Mouse (Mus musculus) embryonic facial prominence, embryonic 14.5 days (tissue): ENCODE results near the gene Cdiptos. TPM values are rescaled to one million over a fixed set of nuclear protein-coding genes. Genes with fewer than 3 reads are reported as not detected.

ENCODE experiments used
- ATAC-seq: fragments of 200-750 bp; cut with Nextera tagmentation; 2 replicates; pipeline ENCODE4 v1.8.0; 2017; ENCODE audit warnings: low read depth, moderate number of reproducible peaks, moderate TSS enrichment
- DNase-seq: peaks from one replicate; pipeline ENCODE4 v3.0.0-alpha.2; 2015; ENCODE audit warnings: low spot score
- H3K27ac ChIP-seq: fragments of 300-500 bp; sonication (generic); replicated peaks from 2 replicates; pipeline ENCODE4 v1.5.1; 2014; ENCODE audit warnings: low read depth, mild to moderate bottlenecking, low read length, moderate library complexity
- H3K27me3 ChIP-seq: fragments of 300-500 bp; sonication (generic); replicated peaks from 2 replicates; pipeline ENCODE4 v1.6.1; 2014; ENCODE audit warnings: low read length; ENCODE audit not compliant: control insufficient read depth, insufficient read depth
- H3K36me3 ChIP-seq: fragments of 300-500 bp; sonication (generic); 2 replicates; pipeline ENCODE4 v1.6.1; 2014; ENCODE audit warnings: low read length, mixed read lengths; ENCODE audit not compliant: control insufficient read depth, insufficient read depth
- H3K4me1 ChIP-seq: fragments of 300-500 bp; sonication (generic); 2 replicates; pipeline ENCODE4 v1.6.1; 2014; ENCODE audit warnings: antibody characterized with exemption, low read length; ENCODE audit not compliant: control insufficient read depth, insufficient read depth
- H3K4me2 ChIP-seq: fragments of 300-500 bp; sonication (generic); 2 replicates; pipeline ENCODE4 v1.6.1; 2014; ENCODE audit warnings: low read depth, mild to moderate bottlenecking, low read length, moderate library complexity, mixed read lengths
- H3K4me3 ChIP-seq: fragments of 300-500 bp; sonication (generic); 2 replicates; pipeline ENCODE4 v1.5.1; 2014; ENCODE audit warnings: low read depth, mild to moderate bottlenecking, low read length
- H3K9ac ChIP-seq: fragments of 300-500 bp; sonication (generic); 2 replicates; pipeline ENCODE4 v1.6.1; 2014; ENCODE audit warnings: low read depth, mild to moderate bottlenecking, low read length, moderate library complexity, mixed read lengths
- H3K9me3 ChIP-seq: fragments of 300-500 bp; sonication (generic); 2 replicates; pipeline ENCODE4 v1.6.1; 2016; ENCODE audit warnings: low read length; ENCODE audit not compliant: control insufficient read depth
- WGBS: fragments of 180-500 bp; shearing (Covaris S2); extraction: QIAGEN DNeasy Blood & Tissue Kit; methylation state at CpG from one replicate; pipeline ENCODE4 v1.1.7; 2014; 5-methylcytosine and 5-hydroxymethylcytosine counted together
- polyA plus RNA-seq: library from polyadenylated mRNA; unstranded; fragments of >200 nt; fragmentation: Nextera tagmentation; extraction: Ambion mirVana; gene quantifications from 2 replicates; pipeline ENCODE4 v1.2.1, GENCODE M21; 2014

Gene Cdiptos
- polyA plus RNA-seq, 1 experiment from 2014 or later, result 1.3 TPM

- Histone ChIP-seq H3K4me2 (no peak overlapping the region), H3K4me1 (peaks cover 10% of the 10 kb centered on the region), H3K27me3 (no peaks in the 10 kb centered on the region), H3K36me3 (peaks cover 47% of the 10 kb centered on the region), H3K9me3 (no peaks in the 10 kb centered on the region), H3K9ac (no peak overlapping the region), H3K4me3 (no peak overlapping the region), H3K27ac (no peak overlapping the region)
- no peak for ATAC-seq
- WGBS, result 82% methylated on average over 2 of the region's 2 CpGs
- DNase-seq, result no peak
These were observed 43.2 kb downstream of the Cdiptos start for GRCm38 (mm10) chr7:126932652-126933051.

GRCm38 (mm10) chr7:126929046-126929445 is 46.9 kb downstream of the Cdiptos start:
- H3K9ac ChIP-seq, result peak overlapping the region; percentile 74
- H3K4me3 ChIP-seq, result peak overlapping the region; percentile 63
- H3K27ac ChIP-seq, result no peak overlapping the region; the same call in 1 of the 2 replicates
- WGBS, result 0% methylated on average over 9 of the region's 27 CpGs
- H3K4me2 ChIP-seq, result peak overlapping the region; percentile 91
- no peaks in the 10 kb centered on the region for H3K27me3 ChIP-seq
- peaks cover 24% of the 10 kb centered on the region for H3K36me3 ChIP-seq
- no peak for DNase-seq
- H3K4me1 ChIP-seq, result peaks cover 10% of the 10 kb centered on the region
- peak; percentile 69 for ATAC-seq
- H3K9me3 ChIP-seq, result no peaks in the 10 kb centered on the region

GRCm38 (mm10) chr7:126928384-126929037 is 47.4 kb downstream of the Cdiptos start, which contains the start of gene Kctd13:
Gene Kctd13 (plus strand): TSS chr7:126928879.
- DNase-seq (peak; percentile 94), ATAC-seq (peak; percentile 97)
- Histone ChIP-seq H3K27ac (no peak within 1 kb of the TSS; the same call in 1 of the 2 replicates), H3K9ac (peak within 1 kb of the TSS; percentile 74), H3K4me3 (peak within 1 kb of the TSS; percentile 63), H3K27me3 (no peaks in the 10 kb centered on the region), H3K4me1 (peaks cover 10% of the 10 kb centered on the region), H3K9me3 (no peaks in the 10 kb centered on the region), H3K36me3 (peaks cover 24% of the 10 kb centered on the region), H3K4me2 (peak within 1 kb of the TSS; percentile 91)
- WGBS, result 3% methylated on average over 50 of the region's 56 CpGs

- Histone ChIP-seq H3K27ac (no peak overlapping the region), H3K36me3 (peaks cover 9% of the 10 kb centered on the region), H3K27me3 (no peaks in the 10 kb centered on the region), H3K4me1 (peaks cover 14% of the 10 kb centered on the region), H3K4me3 (no peak overlapping the region), H3K4me2 (no peak overlapping the region), H3K9me3 (no peaks in the 10 kb centered on the region), H3K9ac (no peak overlapping the region)
- DNase-seq (no peak), ATAC-seq (no peak)
- 26% methylated on average over 3 of the region's 3 CpGs for WGBS
These were observed 49.6 kb downstream of the Cdiptos start for GRCm38 (mm10) chr7:126926299-126926698.

GRCm38 (mm10) chr7:126923999-126924398 is 51.9 kb downstream of the Cdiptos start:
- no peak overlapping the region for H3K27ac ChIP-seq
- H3K4me1 ChIP-seq, result 0 out of 2 replicates have a peak, but pooled peaks cover 4% of the 10 kb centered on the region
- WGBS, result 74% methylated on average over 5 of the region's 5 CpGs
- DNase-seq (no peak), ATAC-seq (no peak)
- no peaks in the 10 kb centered on the region for H3K9me3 ChIP-seq
- no peak overlapping the region for H3K4me2 ChIP-seq
- H3K36me3 ChIP-seq, result no peaks in the 10 kb centered on the region
- H3K4me3 ChIP-seq, result no peak overlapping the region
- H3K27me3 ChIP-seq, result no peaks in the 10 kb centered on the region
- H3K9ac ChIP-seq, result no peak overlapping the region

GRCm38 (mm10) chr7:126922624-126923060 is 53.3 kb downstream of the Cdiptos start, which contains the start of gene Tmem219:
Gene Tmem219 (minus strand): TSS chr7:126922917.
- H3K4me3 ChIP-seq, result no peak within 1 kb of the TSS
- no peak within 1 kb of the TSS for H3K27ac ChIP-seq
- no peaks in the 10 kb centered on the region for H3K9me3 ChIP-seq
- 0 out of 2 replicates have a peak, but pooled peaks cover 4% of the 10 kb centered on the region for H3K4me1 ChIP-seq
- no peak within 1 kb of the TSS for H3K4me2 ChIP-seq
- H3K9ac ChIP-seq, result peak within 1 kb of the TSS; percentile 37; the same call in 1 of the 2 replicates
- peak; percentile 79 for DNase-seq
- H3K27me3 ChIP-seq, result no peaks in the 10 kb centered on the region
- ATAC-seq, result peak; percentile 88
- H3K36me3 ChIP-seq, result no peaks in the 10 kb centered on the region
- WGBS, result 46% methylated on average over 5 of the region's 5 CpGs

Other genes with a start within 250 kb of the Cdiptos start
- gene Mapk3, start 216.5 kb downstream of the Cdiptos start, polyA plus RNA-seq, result 61.9 and 62.3 TPM in 2 replicates
- 2.1 and 5.1 TPM in 2 replicates for gene Gdpd3, start 209.8 kb downstream of the Cdiptos start, polyA plus RNA-seq
- gene Ypel3, start 199.1 kb downstream of the Cdiptos start, polyA plus RNA-seq, result 117 and 123 TPM in 2 replicates
- 0.24 and 0.35 TPM in 2 replicates for gene Tbx6, start 194.6 kb downstream of the Cdiptos start, polyA plus RNA-seq
- gene Ppp4c, start 183.6 kb downstream of the Cdiptos start, polyA plus RNA-seq, result 214 and 256 TPM in 2 replicates
- gene Fam57b, start 178.4 kb downstream of the Cdiptos start, polyA plus RNA-seq, result 1.1 and 1.9 TPM in 2 replicates
- not detected in 2 replicates for gene 4930451I11Rik, start 144.5 kb downstream of the Cdiptos start, polyA plus RNA-seq
- 1.7 and 2.0 TPM in 2 replicates for gene Doc2a, start 128.7 kb downstream of the Cdiptos start, polyA plus RNA-seq
- gene Hirip3, start 114.1 kb downstream of the Cdiptos start, polyA plus RNA-seq, result 13.2 and 14.8 TPM in 2 replicates
- 75.0 and 86.1 TPM in 2 replicates for gene Ino80e, start 113.7 kb downstream of the Cdiptos start, polyA plus RNA-seq
- gene Taok2, start 91.4 kb downstream of the Cdiptos start, polyA plus RNA-seq, result 29.1 and 31.9 TPM in 2 replicates
- 30.2 and 33.2 TPM in 2 replicates for gene Tmem219, start 53.2 kb downstream of the Cdiptos start, polyA plus RNA-seq
- gene Kctd13, start 47.2 kb downstream of the Cdiptos start, polyA plus RNA-seq, result 13.7 and 16.8 TPM in 2 replicates
- gene Asphd1, start 26.5 kb downstream of the Cdiptos start, polyA plus RNA-seq, result 0.29 and 0.61 TPM in 2 replicates
- 1.6 and 2.1 TPM in 2 replicates for gene Sez6l2, start 25.5 kb downstream of the Cdiptos start, polyA plus RNA-seq
- gene Cdipt, start 184 bp downstream of the Cdiptos start, polyA plus RNA-seq, result 88.0 and 98.2 TPM in 2 replicates
- gene Mvp, start 38.5 kb upstream of the Cdiptos start, polyA plus RNA-seq, result 9.5 and 9.9 TPM in 2 replicates
- gene Pagr1b, start 40.4 kb upstream of the Cdiptos start, polyA plus RNA-seq, result 0.39 TPM in 1 of 2 replicates, not detected in the other
- gene Pagr1a, start 41.3 kb upstream of the Cdiptos start, polyA plus RNA-seq, result 12.8 and 30.5 TPM in 2 replicates
- 53.5 and 66.6 TPM in 2 replicates for gene Gm42742, start 45.0 kb upstream of the Cdiptos start, polyA plus RNA-seq
- 19.5 and 21.6 TPM in 2 replicates for gene Prrt2, start 45.1 kb upstream of the Cdiptos start, polyA plus RNA-seq
- gene Maz, start 50.9 kb upstream of the Cdiptos start, polyA plus RNA-seq, result 57.3 TPM in 2 replicates
- gene Kif22, start 66.4 kb upstream of the Cdiptos start, polyA plus RNA-seq, result 74.9 and 96.4 TPM in 2 replicates
- not detected in 2 replicates for gene Zg16, start 111.2 kb upstream of the Cdiptos start, polyA plus RNA-seq
- gene AI467606, start 115.3 kb upstream of the Cdiptos start, polyA plus RNA-seq, result 3.8 and 4.5 TPM in 2 replicates
- gene Qprt, start 146.1 kb upstream of the Cdiptos start, polyA plus RNA-seq, result 4.8 and 6.8 TPM in 2 replicates
- gene Spn, start 161.7 kb upstream of the Cdiptos start, polyA plus RNA-seq, result 0.32 and 0.34 TPM in 2 replicates
- gene Cd2bp2, start 220.0 kb upstream of the Cdiptos start, polyA plus RNA-seq, result 45.4 and 55.1 TPM in 2 replicates
- 25.0 and 27.1 TPM in 2 replicates for gene Tbc1d10b, start 232.4 kb upstream of the Cdiptos start, polyA plus RNA-seq
- gene Mylpf, start 232.8 kb upstream of the Cdiptos start, polyA plus RNA-seq, result 1,018 and 1,489 TPM in 2 replicates